Mouse (Mus musculus) bone marrow, adult 2 months (tissue): ENCODE results near the gene Birc5.

Experiments used
- CTCF ChIP-seq: fragments of 200-500 bp; IDR thresholded peaks from 2 replicates; pipeline ENCODE4 v1.5.1; 2011; ENCODE audit warnings: low read length, control low read depth; ENCODE audit not compliant: control insufficient read depth, insufficient read depth
- POLR2A ChIP-seq: fragments of 200-500 bp; IDR thresholded peaks from 2 replicates; pipeline ENCODE4 v1.6.1; 2011; ENCODE audit warnings: low read depth, mild to moderate bottlenecking, control low read depth, low read length, borderline replicate concordance; ENCODE audit not compliant: control insufficient read depth

GRCm38 (mm10) chr11:117823411-117823810, 25.6 kb upstream of the Birc5 start:
- TF ChIP-seq POLR2A (no peak), CTCF (no peak)
